Mouse (Mus musculus) adrenal gland, postnatal 36 days (tissue): ENCODE measurements around the gene Treml2. TPM values are rescaled to one million over a fixed set of nuclear protein-coding genes. Genes with fewer than 3 reads are reported as not detected.
A peak's percentile ranks its signal among the peaks of the same experiment; 100 is the strongest.
"Not testable (repeated sequence)": the region's sequence is repeated elsewhere in the genome, so short reads cannot be mapped to it uniquely, and the experiment has no call there.

Experiments used
- DNase-seq, 2 experiments: peaks; one replicate each; pipeline ENCODE4 v3.0.0; 2021; ENCODE audit warnings: mixed read lengths in 1 of 2
- total RNA-seq, 2 experiments: library from RNA; stranded (reverse); gene quantifications; 2 replicates each; pipeline ENCODE4 v1.2.3; 2021

The Treml2 gene
- total RNA-seq, 2 experiments from 2014 or later, result 0.23 to 0.46 TPM

DNA sequence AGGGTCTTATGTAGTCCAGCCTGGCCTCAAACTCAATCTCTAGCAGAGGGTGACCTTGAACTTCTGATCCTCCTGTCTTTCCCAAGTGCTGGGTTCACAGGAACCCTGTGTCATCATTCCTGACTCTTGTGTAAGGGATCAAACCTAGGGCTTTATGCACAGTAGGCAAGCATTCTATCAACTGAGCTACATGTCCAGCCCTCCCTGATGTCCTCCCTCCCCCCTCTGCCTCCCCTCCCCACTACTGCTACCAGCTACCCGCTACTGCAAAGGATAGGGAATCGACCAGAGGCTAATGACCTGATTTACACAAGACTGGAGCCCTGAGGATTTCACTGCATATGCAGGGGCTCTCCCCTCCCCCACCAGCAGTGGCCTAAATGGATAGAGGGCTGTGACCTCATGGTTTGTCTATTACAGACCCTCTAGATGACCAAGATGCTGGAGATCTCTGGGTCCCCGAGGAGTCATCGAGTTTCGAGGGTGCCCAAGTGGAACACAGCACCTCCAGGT is 51.4 kb downstream of the Treml2 start:
- no peak for DNase-seq

DNA sequence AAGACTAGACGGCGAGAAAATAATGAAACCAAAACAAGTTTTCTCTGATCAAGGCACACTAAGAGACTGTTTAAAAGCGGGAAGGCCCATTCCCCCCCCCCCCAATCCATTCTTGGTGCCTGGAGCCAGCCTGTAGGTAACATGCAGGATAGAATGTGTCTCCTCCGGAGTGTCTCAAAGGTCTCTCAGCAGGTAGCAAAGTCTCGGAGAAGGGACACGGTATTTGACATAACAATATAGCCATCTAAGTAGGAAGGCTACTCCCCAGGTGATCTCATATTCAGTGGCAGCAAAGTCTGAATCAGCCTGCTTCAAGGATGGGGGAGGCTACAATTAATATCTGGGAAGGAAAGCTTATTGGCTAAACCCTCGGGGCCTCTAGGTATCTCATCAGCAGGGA is 53.7 kb downstream of the Treml2 start:
- not testable (repeated sequence) for DNase-seq

- DNase-seq, result peak; percentile 26 to 39
Observed at GRCm38 (mm10) chr17:48355822-48356221, 56.5 kb downstream of the Treml2 start.

DNA sequence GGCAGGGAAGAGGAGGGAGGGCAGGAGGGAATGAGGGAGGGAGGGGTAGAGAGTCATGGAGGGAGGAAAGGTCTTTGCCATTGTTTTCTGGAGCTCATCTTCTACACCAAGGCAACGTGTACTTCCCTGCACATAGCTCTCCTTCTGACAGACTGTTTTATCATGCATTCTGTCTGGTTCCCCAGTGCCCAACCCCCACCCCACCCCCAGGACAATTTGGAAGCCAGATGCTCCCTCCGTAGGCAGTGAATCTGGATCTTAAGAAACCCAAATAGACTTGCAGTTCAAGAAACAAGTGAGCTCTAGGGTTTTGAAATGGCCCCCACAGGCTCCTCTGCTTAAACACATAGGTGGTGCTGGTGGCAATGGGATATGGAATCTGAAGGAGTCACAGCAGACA is 58.6 kb downstream of the Treml2 start:
- no peak for DNase-seq

- no peak for DNase-seq
Observed at GRCm38 (mm10) chr17:48359616-48360015, 60.3 kb downstream of the Treml2 start, which contains the start of gene Treml1. Treml1 (plus strand) TSS chr17:48359916.

DNA sequence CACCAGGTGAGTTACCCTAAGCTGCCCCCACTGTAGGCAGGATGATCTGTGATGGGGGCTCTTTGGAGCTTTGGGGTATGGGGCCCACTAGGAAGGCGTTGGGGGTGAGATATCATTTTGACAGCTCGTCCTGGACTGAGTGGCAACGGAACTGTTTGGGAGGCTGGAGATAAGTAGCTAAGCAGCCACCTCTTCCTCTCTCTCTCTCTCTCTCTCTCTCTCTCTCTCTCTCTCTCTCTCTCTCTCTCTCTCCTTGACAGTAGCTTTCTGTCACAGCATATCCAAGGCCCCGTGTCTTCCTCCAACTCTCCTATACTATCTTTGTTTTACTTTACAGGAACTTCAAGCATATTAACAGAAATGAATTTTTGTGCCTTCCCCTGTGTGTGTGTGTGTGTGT is 61.2 kb downstream of the Treml2 start:
- no peak for DNase-seq

Other genes with a start within 250 kb of the Treml2 start
- gene 1700067P10Rik, start 210.2 kb upstream of the Treml2 start, total RNA-seq, result not detected
- not detected for gene 9830107B12Rik, start 153.2 kb upstream of the Treml2 start, total RNA-seq
- gene A530064D06Rik, start 132.2 kb upstream of the Treml2 start, total RNA-seq, result not detected
- under 1 TPM; 0.10 to 0.17 TPM for gene Trem1, start 66.7 kb upstream of the Treml2 start, total RNA-seq
- not detected for gene Trem3, start 51.7 kb upstream of the Treml2 start, total RNA-seq
- gene Treml4, start 35.2 kb upstream of the Treml2 start, total RNA-seq, result 1 to 10 TPM in 1 of 2 experiments, under 1 TPM in 1; 0.36 to 1.5 TPM
- under 1 TPM; 0.13 to 0.23 TPM for gene B430306N03Rik, start 16.6 kb downstream of the Treml2 start, total RNA-seq
- 1 to 10 TPM; 2.7 to 6.0 TPM for gene Trem2, start 46.9 kb downstream of the Treml2 start, total RNA-seq
- gene Treml1, start 60.4 kb downstream of the Treml2 start, total RNA-seq, result under 1 TPM in 1 of 2 experiments, not detected in 1; 0.33 TPM
- gene Nfya, start 110.4 kb downstream of the Treml2 start, total RNA-seq, result 10 to 100 TPM; 31.0 to 39.9 TPM
- gene Oard1, start 110.5 kb downstream of the Treml2 start, total RNA-seq, result 10 to 100 TPM; 14.0 to 23.8 TPM
- gene Apobec2, start 133.4 kb downstream of the Treml2 start, total RNA-seq, result 1 to 10 TPM; 1.3 to 1.9 TPM
- not detected for gene Tspo2, start 152.0 kb downstream of the Treml2 start, total RNA-seq
- not detected for gene Unc5cl, start 155.4 kb downstream of the Treml2 start, total RNA-seq